Mouse (Mus musculus) layer of hippocampus, postnatal 25 days (tissue): ENCODE measurements around the gene 2210016F16Rik. TPM values are rescaled to one million over a fixed set of nuclear protein-coding genes. Genes with fewer than 3 reads are reported as not detected.
"Not testable (repeated sequence)": the region's sequence is repeated elsewhere in the genome, so short reads cannot be mapped to it uniquely, and the experiment has no call there.

Source experiments
- DNase-seq, 2 experiments: peaks; one replicate each; pipeline ENCODE4 v3.0.0; 2022; ENCODE audit warnings: mixed read lengths in 2 of 2, low spot score in 1 of 2; ENCODE audit errors: extremely low spot score in 1 of 2
- total RNA-seq, 2 experiments: library from RNA; stranded (reverse); gene quantifications; 2 replicates each; pipeline ENCODE4 v1.2.3; 2021

2210016F16Rik gene
- 1 to 10 TPM; 6.8 to 7.4 TPM for total RNA-seq

DNA sequence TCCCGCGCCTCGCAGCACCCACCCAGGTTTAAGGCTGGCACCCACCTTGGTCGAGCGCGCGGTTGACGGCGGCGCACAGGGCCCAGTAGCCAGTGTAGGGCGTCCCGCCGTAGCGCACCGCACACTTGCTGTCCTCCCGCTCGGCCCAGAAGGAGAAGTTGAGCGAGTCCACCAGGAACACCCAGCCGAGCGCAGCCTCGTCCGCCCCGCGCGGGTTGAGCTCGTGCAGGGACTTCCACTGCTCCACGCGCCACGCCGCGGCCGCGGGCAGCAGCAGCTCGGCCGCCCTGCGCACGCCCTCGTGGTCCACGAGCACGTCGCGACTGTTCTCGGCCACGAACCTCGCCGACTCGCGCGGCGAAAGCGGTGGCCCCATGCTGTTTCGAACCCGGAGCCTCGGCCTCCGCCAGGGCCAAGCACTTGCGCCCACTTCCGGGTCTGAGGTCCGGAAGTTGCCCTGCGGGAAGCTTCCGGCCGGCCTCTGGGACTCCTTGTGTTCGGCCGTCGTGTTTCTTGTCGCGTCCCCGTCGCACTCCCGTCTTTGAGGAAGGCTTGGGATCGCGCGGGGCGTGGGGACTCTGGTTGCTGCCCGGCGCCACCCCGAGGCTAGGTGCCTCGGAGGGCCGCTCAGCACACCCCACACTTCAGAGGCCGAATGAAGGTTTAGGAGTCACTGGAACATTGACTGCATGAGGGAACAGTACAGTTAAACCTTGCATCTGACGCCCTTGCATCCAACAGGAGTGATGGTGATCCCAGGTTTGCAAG, at the start of gene 2210016F16Rik:
TSS of gene 2210016F16Rik (minus strand) at position 447 of the 768 bp plus-strand sequence.
- peak; percentile 38 to 40 for DNase-seq

- no peak for DNase-seq
These were observed 38.1 kb upstream of the 2210016F16Rik start for GRCm38 (mm10) chr13:58423061-58423660.

- DNase-seq: no peak
These were observed 37.2 kb upstream of the 2210016F16Rik start for GRCm38 (mm10) chr13:58422242-58422641.

DNA sequence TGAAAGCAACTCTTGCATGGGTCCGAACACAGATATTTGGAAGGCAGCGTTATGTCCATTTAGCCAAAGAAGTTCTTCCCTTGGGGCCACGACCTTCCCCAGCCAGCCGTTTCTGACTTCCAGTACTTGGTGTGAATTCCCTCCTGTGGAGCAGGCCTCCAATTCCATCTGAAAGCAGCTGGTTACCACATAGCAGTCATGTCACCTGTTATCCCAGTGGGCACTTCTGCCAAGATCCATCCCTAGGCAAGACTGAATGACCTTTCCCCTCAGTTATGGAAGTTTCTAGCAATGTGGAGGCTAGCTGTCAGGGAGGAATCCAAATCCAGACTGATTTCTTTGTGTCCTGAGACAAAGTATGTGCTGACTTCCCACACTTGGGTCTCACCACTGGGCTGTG, 36.0 kb upstream of the 2210016F16Rik start:
- DNase-seq: no peak

- no peak for DNase-seq
These were observed 34.2 kb upstream of the 2210016F16Rik start for GRCm38 (mm10) chr13:58419266-58419665.

GRCm38 (mm10) chr13:58418656-58419055, 33.6 kb upstream of the 2210016F16Rik start:
- DNase-seq: no peak

DNA sequence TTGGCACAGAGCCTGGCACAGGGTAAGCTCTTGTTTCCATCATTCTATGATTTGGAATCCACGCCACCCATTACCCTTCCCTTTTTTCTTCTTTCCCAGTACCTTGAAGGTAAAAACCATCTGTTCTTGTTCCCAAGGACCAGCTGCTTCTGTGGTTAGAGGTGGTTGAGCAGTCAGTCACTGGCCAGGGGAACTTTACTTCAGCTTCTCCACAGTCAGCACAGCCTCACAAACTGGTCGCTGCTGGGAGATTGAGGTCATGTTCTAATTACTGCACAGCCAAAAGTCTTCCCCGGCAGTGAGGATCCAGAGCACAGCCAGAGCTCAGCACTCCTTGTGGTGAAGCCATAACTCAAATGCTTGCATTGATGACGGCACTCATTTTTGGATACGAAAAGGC, 30.8 kb upstream of the 2210016F16Rik start:
- DNase-seq: no peak

GRCm38 (mm10) chr13:58415374-58415773, 30.3 kb upstream of the 2210016F16Rik start:
- DNase-seq: no peak

DNA sequence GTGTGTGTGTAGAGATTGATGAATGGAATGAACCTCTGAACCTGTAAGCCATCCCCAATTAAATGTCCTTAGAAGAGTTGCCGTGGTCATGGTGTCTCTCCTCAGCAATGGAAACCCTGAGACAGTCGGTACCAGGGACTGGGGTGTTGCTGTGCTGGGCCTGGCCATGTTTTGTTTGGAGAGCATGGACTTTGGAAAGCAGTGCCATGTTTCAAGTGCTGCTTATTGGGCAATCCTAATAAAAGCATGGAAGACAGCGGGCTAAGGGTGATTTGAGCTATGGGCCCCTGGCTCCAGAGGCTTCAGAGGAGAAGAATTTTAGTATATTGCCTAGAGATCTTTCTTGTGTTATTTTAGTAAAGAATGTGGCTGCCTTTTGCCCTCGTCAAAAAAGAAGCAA, 26.0 kb upstream of the 2210016F16Rik start:
- no peak for DNase-seq

- not testable (repeated sequence) for DNase-seq
These were observed 18.2 kb upstream of the 2210016F16Rik start, which contains the start of gene Hnrnpk for GRCm38 (mm10) chr13:58403243-58403642. TSS of gene Hnrnpk (minus strand) at chr13:58403343.

- no peak for DNase-seq
These were observed 17.7 kb upstream of the 2210016F16Rik start for GRCm38 (mm10) chr13:58402744-58403110.

- peak; percentile 97 to 99 for DNase-seq
These were observed 17.1 kb upstream of the 2210016F16Rik start, which contains the start of gene Rmi1 for GRCm38 (mm10) chr13:58402003-58402743. TSS of gene Rmi1 (plus strand) at chr13:58402248.

GRCm38 (mm10) chr13:58401135-58402002, 16.3 kb upstream of the 2210016F16Rik start:
- DNase-seq: peak; percentile 61 to 70

GRCm38 (mm10) chr13:58400576-58400975, 15.6 kb upstream of the 2210016F16Rik start:
- DNase-seq: no peak

DNA sequence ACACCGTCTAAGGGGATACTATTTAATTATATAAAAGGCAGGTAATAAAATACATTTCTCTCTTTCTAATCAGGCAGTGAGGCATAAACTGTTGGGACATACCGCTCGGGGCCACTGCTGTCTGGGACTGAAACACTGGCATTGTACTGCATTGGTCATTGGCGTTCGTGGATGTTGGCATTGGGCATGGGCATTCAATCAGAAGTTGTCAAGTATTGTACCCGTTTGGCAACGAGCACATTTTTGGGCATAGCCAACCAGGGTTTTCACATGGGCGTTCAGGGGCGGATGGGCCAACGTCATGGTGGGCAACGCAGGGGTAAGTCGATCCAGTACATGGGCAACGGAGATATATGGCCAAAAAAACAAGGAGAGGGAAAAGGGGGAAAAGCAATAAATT, 12.6 kb upstream of the 2210016F16Rik start:
- DNase-seq: no peak

DNA sequence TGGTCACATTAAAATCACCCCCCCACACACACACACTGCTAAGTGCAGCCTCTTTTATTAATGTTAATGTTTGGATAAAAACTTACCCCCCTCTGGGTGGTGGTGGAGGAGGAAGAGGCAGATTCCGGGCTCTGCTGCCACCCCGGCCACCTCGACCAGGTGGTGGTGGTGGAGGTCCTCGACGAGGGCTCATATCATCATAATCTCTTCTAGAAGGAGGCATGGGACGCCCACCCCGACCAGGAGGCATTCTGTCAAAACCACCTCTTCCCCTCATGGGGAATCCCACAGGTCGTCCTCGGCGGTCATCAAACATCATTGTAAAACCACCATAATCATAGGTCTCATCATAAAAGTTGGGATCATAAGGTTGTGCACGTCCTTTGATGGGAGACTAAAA, 9.4 kb upstream of the 2210016F16Rik start:
- DNase-seq: not testable (repeated sequence)

- DNase-seq: no peak
These were observed 4.4 kb upstream of the 2210016F16Rik start for GRCm38 (mm10) chr13:58389324-58389951.

DNA sequence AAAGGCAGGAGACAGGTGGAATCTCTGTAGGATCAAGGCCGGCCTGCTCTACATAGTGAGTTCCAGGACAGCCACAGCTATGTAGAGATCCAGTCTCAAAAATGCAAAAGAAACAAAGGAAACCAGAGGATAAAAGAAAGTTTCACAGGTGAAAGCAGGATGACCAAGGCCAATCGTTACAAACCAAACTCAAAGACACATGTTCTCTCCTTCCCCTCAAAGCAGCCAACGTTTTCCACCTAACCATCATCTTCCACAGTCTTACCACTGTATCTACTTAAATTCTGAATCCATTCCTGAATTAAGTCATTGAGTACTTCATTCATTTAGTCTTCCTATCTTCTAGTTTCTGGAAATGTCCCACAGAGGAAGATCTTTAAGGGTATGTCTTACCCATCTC, 3.4 kb upstream of the 2210016F16Rik start:
- DNase-seq: no peak

DNA sequence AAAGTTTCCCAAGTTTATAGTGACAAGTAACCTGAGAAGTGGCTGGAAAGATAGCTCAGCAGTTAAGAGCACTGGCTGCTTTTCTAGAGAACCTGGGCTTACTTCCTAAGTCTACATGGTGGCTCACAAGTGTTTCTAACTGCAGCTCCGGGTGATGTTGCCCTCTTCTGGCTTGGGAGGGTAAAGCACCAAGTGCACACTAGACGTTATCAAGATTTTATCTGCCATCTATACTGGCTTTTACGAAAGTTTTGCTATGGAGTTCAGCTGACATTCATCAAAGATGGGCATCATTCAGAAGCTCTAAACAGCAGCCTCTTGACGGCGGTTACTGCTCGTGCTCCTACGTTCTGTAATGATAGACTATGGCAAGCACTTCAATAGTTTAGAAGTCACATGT, 2.9 kb upstream of the 2210016F16Rik start:
- peak; percentile 32 to 76 for DNase-seq

DNA sequence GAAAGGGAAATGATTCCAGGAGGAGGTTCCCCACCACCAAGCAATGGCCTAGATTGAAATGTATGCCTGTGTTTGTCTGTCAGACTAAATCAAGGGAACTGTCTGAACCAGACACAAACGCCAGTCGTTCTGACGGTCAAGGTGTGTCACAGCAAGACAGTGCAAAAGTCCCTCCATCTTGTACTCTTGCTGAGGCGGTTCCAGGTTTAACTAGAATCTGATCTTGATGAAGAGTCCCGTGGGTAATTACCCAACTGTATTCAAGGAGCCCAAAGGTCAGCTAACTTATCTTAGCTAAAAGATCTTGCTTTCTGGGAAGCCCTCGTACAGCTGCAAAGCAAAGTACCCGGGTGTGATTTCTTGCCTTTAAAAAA, 509 bp upstream of the 2210016F16Rik start:
- DNase-seq: no peak
